Mouse (Mus musculus): Measurements from ENCODE around the gene Msh2.

Gene Msh2

GRCm38 (mm10) chr17:87700101-87700500 is 28.0 kb downstream of the Msh2 start:
- no peak for DNase-seq (ENCODE audit: low spot score)

- DNase-seq (ENCODE audit: low spot score): no peak
Observed at GRCm38 (mm10) chr17:87724727-87725126, 52.6 kb downstream of the Msh2 start.

GRCm38 (mm10) chr17:87726489-87727356 is 54.6 kb downstream of the Msh2 start:
- no peak for DNase-seq (ENCODE audit: low spot score)

GRCm38 (mm10) chr17:87731962-87732361 is 59.8 kb downstream of the Msh2 start:
- no peak for DNase-seq (ENCODE audit: low spot score)

GRCm38 (mm10) chr17:87734471-87734870 is 62.3 kb downstream of the Msh2 start:
- no peak for DNase-seq (ENCODE audit: low spot score)

- DNase-seq (ENCODE audit: low spot score): no peak
Observed at GRCm38 (mm10) chr17:87737144-87737543, 65.0 kb downstream of the Msh2 start.

GRCm38 (mm10) chr17:87739835-87740234 is 67.7 kb downstream of the Msh2 start:
- DNase-seq (ENCODE audit: low spot score): no peak

- no peak for DNase-seq (ENCODE audit: low spot score)
Observed at GRCm38 (mm10) chr17:87744985-87745925, 73.1 kb downstream of the Msh2 start.

GRCm38 (mm10) chr17:87745926-87746888 is 74.1 kb downstream of the Msh2 start:
- peak; percentile 27 for DNase-seq (ENCODE audit: low spot score)

- no peak for DNase-seq (ENCODE audit: low spot score)
Observed at GRCm38 (mm10) chr17:87760315-87760714, 88.2 kb downstream of the Msh2 start.

- DNase-seq (ENCODE audit: low spot score): no peak
Observed at GRCm38 (mm10) chr17:87763146-87763545, 91.0 kb downstream of the Msh2 start.

GRCm38 (mm10) chr17:87765031-87765430 is 92.9 kb downstream of the Msh2 start:
- DNase-seq (ENCODE audit: low spot score): no peak

GRCm38 (mm10) chr17:87766888-87767287 is 94.8 kb downstream of the Msh2 start:
- no peak for DNase-seq (ENCODE audit: low spot score)

GRCm38 (mm10) chr17:87770766-87771165 is 98.6 kb downstream of the Msh2 start:
- DNase-seq (ENCODE audit: low spot score): no peak

GRCm38 (mm10) chr17:87773175-87773574 is 101.0 kb downstream of the Msh2 start:
- DNase-seq (ENCODE audit: low spot score): no peak

Measured in ovary, postnatal 36 days (tissue).